28 mouse cellular contexts compared by ENCODE assay signal in the genomic region with DNA sequence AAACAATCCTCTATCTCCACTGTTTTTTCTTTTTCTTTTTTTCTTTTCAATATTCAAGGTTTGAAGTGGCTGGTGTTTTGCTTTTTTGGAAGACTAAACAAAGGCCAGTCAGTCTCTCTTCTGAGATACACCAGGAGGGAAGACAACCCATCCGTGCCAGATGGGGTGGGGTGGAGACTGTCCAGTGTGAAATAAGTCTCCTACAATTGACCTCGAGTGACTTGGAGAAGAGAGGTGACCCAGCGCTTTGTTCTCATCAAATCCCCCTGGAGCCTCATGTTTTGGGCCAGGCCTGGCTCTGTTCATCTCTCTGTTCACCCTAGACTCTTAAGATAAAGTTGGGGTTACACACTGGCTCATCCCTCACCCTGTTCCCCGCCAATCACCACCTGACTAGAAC.
"Had no signal": no experiment of that assay in that cellular context is flagged by ENCODE, and none has a peak within 500 bp of the region (broad histone marks: within the 10 kb centered on the region; RNA-seq: fewer than 3 reads in every experiment).

No protein-coding gene starts in this region.

- H3K4me2 ChIP-seq: embryonic facial prominence, embryonic 12.5 days; embryonic facial prominence, embryonic 13.5 days; embryonic facial prominence, embryonic 15.5 days; forebrain, embryonic 12.5 days; forebrain, embryonic 13.5 days; forebrain, embryonic 15.5 days had no signal

- H3K36me3 ChIP-seq: embryonic facial prominence, embryonic 10.5 days; embryonic facial prominence, embryonic 12.5 days; embryonic facial prominence, embryonic 13.5 days; embryonic facial prominence, embryonic 15.5 days; forebrain, embryonic 10.5 days; forebrain, embryonic 12.5 days; forebrain, embryonic 15.5 days had no signal

- H3K9me3 ChIP-seq: embryonic facial prominence, embryonic 10.5 days; embryonic facial prominence, embryonic 12.5 days; embryonic facial prominence, embryonic 13.5 days; embryonic facial prominence, embryonic 15.5 days; forebrain, embryonic 10.5 days; forebrain, embryonic 12.5 days; forebrain, embryonic 13.5 days; forebrain, embryonic 15.5 days had no signal

- ATAC-seq: forebrain, embryonic 13.5 days; forebrain, embryonic 14.5 days; forebrain, embryonic 15.5 days; forebrain, embryonic 16.5 days; forebrain, postnatal 0 days had no signal

- H3K27me3 ChIP-seq: embryonic facial prominence, embryonic 12.5 days; embryonic facial prominence, embryonic 13.5 days; embryonic facial prominence, embryonic 15.5 days had no signal

- H3K4me1 ChIP-seq: embryonic facial prominence, embryonic 10.5 days; embryonic facial prominence, embryonic 15.5 days; forebrain, embryonic 10.5 days; forebrain, embryonic 12.5 days; forebrain, embryonic 13.5 days; forebrain, embryonic 15.5 days had no signal

- H3K9ac ChIP-seq: embryonic facial prominence, embryonic 12.5 days; embryonic facial prominence, embryonic 13.5 days; embryonic facial prominence, embryonic 15.5 days; forebrain, embryonic 12.5 days; forebrain, embryonic 13.5 days; forebrain, embryonic 15.5 days; forebrain, postnatal 0 days had no signal

- DNase-seq: cerebellum, adult 2 months; cerebellum, adult 8-10 months; cerebellum, adult 9-10 months; cerebellum, adult 9-11 months; cerebellum, postnatal 10 days; cerebellum, postnatal 14 days; cerebellum, postnatal 25 days; cerebellum, postnatal 36 days; embryo, embryonic 11 days; forebrain, postnatal 0 days; gastrocnemius, adult 2 months; gastrocnemius, postnatal 10 days; gastrocnemius, postnatal 14 days; gastrocnemius, postnatal 25 days; gastrocnemius, postnatal 36 days; heart, adult 18-20 months; heart, adult 2 months had no signal

- H3K27ac ChIP-seq: embryonic facial prominence, embryonic 10.5 days; embryonic facial prominence, embryonic 12.5 days; embryonic facial prominence, embryonic 13.5 days; embryonic facial prominence, embryonic 15.5 days; forebrain, embryonic 10.5 days; forebrain, embryonic 12.5 days; forebrain, embryonic 13.5 days; forebrain, embryonic 15.5 days; gastrocnemius, adult 2 months; heart, adult 2 months had no signal

- H3K4me3 ChIP-seq: embryonic facial prominence, embryonic 10.5 days; embryonic facial prominence, embryonic 12.5 days; embryonic facial prominence, embryonic 13.5 days; embryonic facial prominence, embryonic 15.5 days; erythroblast, embryonic 14.5 days; forebrain, embryonic 10.5 days; forebrain, embryonic 12.5 days; forebrain, embryonic 13.5 days; forebrain, embryonic 15.5 days; gastrocnemius, adult 2 months; heart, adult 2 months had no signal
